Mouse (Mus musculus) ES-Bruce4 (cell line): Measurements from ENCODE around the gene Gon4l.
A peak's percentile ranks its signal among the peaks of the same experiment; 100 is the strongest.

ENCODE experiments used
- CTCF ChIP-seq: IDR thresholded peaks from one replicate; pipeline ENCODE4 v1.8.1; 2011; ENCODE audit warnings: low read depth, low read length
- EP300 ChIP-seq: IDR thresholded peaks from 2 replicates; pipeline ENCODE4 v1.6.1; 2011; ENCODE audit warnings: low read depth, low read length; ENCODE audit not compliant: insufficient read depth
- POLR2A ChIP-seq: IDR thresholded peaks from one replicate; pipeline ENCODE4 v1.8.1; 2011; ENCODE audit warnings: low read length; ENCODE audit not compliant: insufficient read depth

DNA sequence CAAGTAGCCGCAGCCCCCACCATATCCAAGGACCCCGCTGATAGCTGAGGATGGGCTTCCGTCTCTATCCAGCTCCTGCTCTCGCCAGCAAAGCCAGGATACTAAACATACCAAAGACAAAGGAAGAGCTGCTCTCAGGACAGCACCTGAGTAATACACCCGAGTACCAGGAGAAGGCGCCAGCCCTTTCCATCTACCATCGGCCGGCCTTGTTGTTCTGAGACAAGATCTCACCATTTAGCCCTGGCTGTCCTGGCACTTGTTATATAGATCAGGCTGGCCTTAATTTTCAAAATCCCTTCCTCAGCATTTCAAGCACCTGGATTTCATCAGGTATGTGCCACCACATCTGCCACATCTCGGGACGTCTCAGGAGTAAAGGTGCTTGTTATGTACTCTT, 104.0 kb downstream of the Gon4l start:
- TF ChIP-seq CTCF (peak; percentile 30), EP300 (no peak), POLR2A (no peak)
